27 mouse cellular contexts compared by ENCODE assay signal in the genomic region with DNA sequence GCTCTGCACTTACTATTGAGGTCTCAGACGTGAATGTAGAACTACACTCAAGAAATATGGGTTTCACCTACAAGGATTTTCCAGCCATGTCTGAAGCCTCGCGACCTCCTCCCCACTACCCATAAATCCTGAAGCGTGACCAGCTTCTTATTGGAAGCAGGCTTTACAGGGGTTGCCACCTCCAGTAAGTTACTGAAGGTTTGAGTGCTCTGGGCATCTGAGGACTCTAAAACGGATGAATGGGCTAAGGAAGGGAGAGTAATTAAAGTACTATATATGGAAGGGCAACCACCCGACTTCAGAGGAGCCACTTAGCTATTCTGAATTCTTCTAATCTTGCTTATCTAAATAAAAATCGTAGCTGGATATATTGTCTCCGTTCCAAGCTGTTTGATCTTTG.
DNase-seq lines count a peak whose midpoint lies in the region; ATAC-seq lines count a peak whose summit lies in the region.
"Had no signal": no experiment of that assay in that cellular context is flagged by ENCODE, and none has a peak within 500 bp of the region (broad histone marks: within the 10 kb centered on the region; RNA-seq: fewer than 3 reads in every experiment).

No protein-coding gene starts in this region.

- 66% methylated on average over 8 of the region's 8 CpGs for WGBS in heart, embryonic 11.5 days (ENCODE audit: insufficient replicate concordance)
- WGBS in kidney, embryonic 16.5 days, result 8% methylated on average over 8 of the region's 8 CpGs

- no peaks in the 10 kb centered on the region for H3K4me1 ChIP-seq in heart, embryonic 11.5 days (ENCODE audit: control insufficient read depth, insufficient read depth, low read length)
- peaks cover 18% of the 10 kb centered on the region for H3K4me1 ChIP-seq in kidney, embryonic 16.5 days (ENCODE audit: insufficient read depth, low read length)
- H3K4me1 ChIP-seq: forebrain, embryonic 12.5 days; forebrain, embryonic 15.5 days; heart, embryonic 15.5 days; hindbrain, embryonic 10.5 days; hindbrain, embryonic 13.5 days had no signal

- no peaks in the 10 kb centered on the region for H3K27me3 ChIP-seq in heart, embryonic 11.5 days (ENCODE audit: control insufficient read depth, insufficient read depth, low read length)
- H3K27me3 ChIP-seq in kidney, embryonic 16.5 days (ENCODE audit: insufficient read depth, low read length), result no peaks in the 10 kb centered on the region
- H3K27me3 ChIP-seq: embryonic facial prominence, embryonic 13.5 days; forebrain, embryonic 12.5 days; forebrain, embryonic 15.5 days; heart, embryonic 12.5 days; heart, embryonic 15.5 days had no signal

- no peaks in the 10 kb centered on the region for H3K9me3 ChIP-seq in heart, embryonic 11.5 days (replicated peaks; ENCODE audit: control insufficient read depth, low read length)
- no peaks in the 10 kb centered on the region for H3K9me3 ChIP-seq in kidney, embryonic 16.5 days (ENCODE audit: low read length)
- H3K9me3 ChIP-seq: embryonic facial prominence, embryonic 10.5 days; embryonic facial prominence, embryonic 13.5 days; forebrain, embryonic 12.5 days; forebrain, embryonic 15.5 days; heart, embryonic 12.5 days; heart, embryonic 15.5 days; hindbrain, embryonic 10.5 days; hindbrain, embryonic 13.5 days had no signal

- H3K36me3 ChIP-seq in heart, embryonic 11.5 days (ENCODE audit: control insufficient read depth, insufficient read depth, low read length), result no peaks in the 10 kb centered on the region
- no peaks in the 10 kb centered on the region for H3K36me3 ChIP-seq in kidney, embryonic 16.5 days (ENCODE audit: insufficient read depth, low read length)
- H3K36me3 ChIP-seq: embryonic facial prominence, embryonic 10.5 days; embryonic facial prominence, embryonic 13.5 days; forebrain, embryonic 12.5 days; forebrain, embryonic 15.5 days; heart, embryonic 12.5 days; heart, embryonic 15.5 days; hindbrain, embryonic 10.5 days; hindbrain, embryonic 13.5 days had no signal

- no peak overlapping the region for H3K9ac ChIP-seq in heart, embryonic 11.5 days (ENCODE audit: low read depth, low read length)
- no peak overlapping the region for H3K9ac ChIP-seq in kidney, embryonic 16.5 days (replicated peaks; ENCODE audit: low read length)
- H3K9ac ChIP-seq: embryonic facial prominence, embryonic 13.5 days; forebrain, embryonic 12.5 days; forebrain, embryonic 15.5 days; heart, embryonic 12.5 days; heart, embryonic 15.5 days; hindbrain, embryonic 13.5 days had no signal

- no peak overlapping the region for H3K4me3 ChIP-seq in heart, embryonic 11.5 days (ENCODE audit: low read depth, low read length)
- no peak overlapping the region for H3K4me3 ChIP-seq in kidney, embryonic 16.5 days (ENCODE audit: low read length)
- H3K4me3 ChIP-seq: embryonic facial prominence, embryonic 10.5 days; embryonic facial prominence, embryonic 13.5 days; erythroblast, embryonic 14.5 days; forebrain, embryonic 12.5 days; forebrain, embryonic 15.5 days; heart, embryonic 12.5 days; heart, embryonic 15.5 days; hindbrain, embryonic 10.5 days; hindbrain, embryonic 13.5 days had no signal

- ATAC-seq in heart, embryonic 11.5 days (replicated peaks; ENCODE audit: insufficient number of reproducible peaks, low FRiP score, low TSS enrichment), result no peak
- ATAC-seq in kidney, embryonic 16.5 days (ENCODE audit: low FRiP score, low TSS enrichment), result peak; percentile 70
- ATAC-seq: CD4-positive, CD25-positive, alpha-beta regulatory T cell, adult 4 months; forebrain, embryonic 15.5 days; hindbrain, embryonic 16.5 days had no signal

- no peak overlapping the region for H3K4me2 ChIP-seq in heart, embryonic 11.5 days
- no peak overlapping the region for H3K4me2 ChIP-seq in kidney, embryonic 16.5 days (replicated peaks; ENCODE audit: low read depth, low read length)
- H3K4me2 ChIP-seq: embryonic facial prominence, embryonic 13.5 days; forebrain, embryonic 12.5 days; forebrain, embryonic 15.5 days; heart, embryonic 12.5 days; heart, embryonic 15.5 days; hindbrain, embryonic 13.5 days had no signal

- H3K27ac ChIP-seq in heart, embryonic 11.5 days (ENCODE audit: low read depth, low read length), result no peak overlapping the region
- H3K27ac ChIP-seq in kidney, embryonic 16.5 days (ENCODE audit: low read length), result no peak overlapping the region
- H3K27ac ChIP-seq: embryonic facial prominence, embryonic 10.5 days; embryonic facial prominence, embryonic 13.5 days; forebrain, embryonic 12.5 days; forebrain, embryonic 15.5 days; heart, embryonic 15.5 days; hindbrain, embryonic 10.5 days; hindbrain, embryonic 13.5 days had no signal

- DNase-seq in heart, adult 11 months, result peak; percentile 68
- DNase-seq in kidney, postnatal 36 days, result no peak
- DNase-seq in forelimb bud, embryonic 11.5 days (ENCODE audit: low read depth, low spot score), result peak; percentile 31
- DNase-seq in mesoderm, embryonic 11.5 days (ENCODE audit: low read depth, low spot score), result peak; percentile 62
- DNase-seq: adrenal gland, adult 2 months; adrenal gland, postnatal 14 days; cerebellum, adult 11 months; cerebellum, adult 2 months; cerebellum, adult 9-11 months; cerebellum, postnatal 25 days; gastrocnemius, postnatal 10 days; gastrocnemius, postnatal 36 days; heart, postnatal 10 days; heart, postnatal 36 days had no signal

Comparison
In these comparisons a context has a peak if more than half of its experiments do, and no peak if none do; other contexts are left out.
1. DNase-seq: peak in heart, adult 11 months (single experiment), forelimb bud, embryonic 11.5 days (single experiment) and mesoderm, embryonic 11.5 days (single experiment); none in kidney, postnatal 36 days (0 of 2).